Mouse (Mus musculus) stomach, embryonic 16.5 days (tissue): Measurements from ENCODE around the gene Fgfrl1. TPM values are rescaled to one million over a fixed set of nuclear protein-coding genes. Genes with fewer than 3 reads are reported as not detected.

ENCODE experiments used
- ATAC-seq: fragments of 200-750 bp; cut with Nextera tagmentation; 2 replicates; pipeline ENCODE4 v1.8.0; 2017; ENCODE audit warnings: moderate number of reproducible peaks, moderate TSS enrichment; ENCODE audit not compliant: insufficient read depth, low FRiP score
- H3K27ac ChIP-seq: fragments of 300-500 bp; sonication (generic); 2 replicates; pipeline ENCODE4 v1.5.1; 2014; ENCODE audit warnings: low read length
- H3K27me3 ChIP-seq: fragments of 300-500 bp; sonication (generic); 2 replicates; pipeline ENCODE4 v1.6.1; 2014; ENCODE audit warnings: low read length, control low read depth, mixed read lengths; ENCODE audit not compliant: control insufficient read depth, insufficient read depth
- H3K36me3 ChIP-seq: fragments of 300-500 bp; sonication (generic); 2 replicates; pipeline ENCODE4 v1.6.1; 2014; ENCODE audit warnings: low read length; ENCODE audit not compliant: control insufficient read depth, insufficient read depth
- H3K4me1 ChIP-seq: fragments of 300-500 bp; sonication (generic); 2 replicates; pipeline ENCODE4 v1.6.1; 2014; ENCODE audit warnings: low read length, control low read depth, mixed read lengths; ENCODE audit not compliant: control insufficient read depth, insufficient read depth
- H3K4me2 ChIP-seq: fragments of 300-500 bp; sonication (generic); 2 replicates; pipeline ENCODE4 v1.6.1; 2014; ENCODE audit warnings: low read depth, low read length, mixed read lengths
- H3K4me3 ChIP-seq: fragments of 300-500 bp; sonication (generic); replicated peaks from 2 replicates; pipeline ENCODE4 v1.5.1; 2014; ENCODE audit warnings: mild to moderate bottlenecking, low read length
- H3K9ac ChIP-seq: fragments of 300-500 bp; sonication (generic); 2 replicates; pipeline ENCODE4 v1.6.1; 2014; ENCODE audit warnings: low read length
- H3K9me3 ChIP-seq: fragments of 300-500 bp; sonication (generic); replicated peaks from 2 replicates; pipeline ENCODE4 v1.6.1; 2016; ENCODE audit warnings: low read length, control low read depth; ENCODE audit not compliant: control insufficient read depth
- WGBS: fragments of 180-500 bp; shearing (Covaris S2); extraction: QIAGEN DNeasy Blood & Tissue Kit; methylation state at CpG from one replicate; pipeline ENCODE4 v1.1.7; 2014; 5-methylcytosine and 5-hydroxymethylcytosine counted together
- polyA plus RNA-seq: library from polyadenylated mRNA; unstranded; fragments of >200 nt; fragmentation: Nextera tagmentation; extraction: Ambion mirVana; gene quantifications from 2 replicates; pipeline ENCODE4 v1.2.1, GENCODE M21; 2015

The Fgfrl1 gene
- 7.8 and 11.7 TPM in 2 replicates for polyA plus RNA-seq

- Histone ChIP-seq H3K4me2 (peak within 1 kb of the TSS; percentile 83), H3K4me3 (peak within 1 kb of the TSS; percentile 81), H3K9me3 (no peaks in the 10 kb centered on the region), H3K27me3 (no peaks in the 10 kb centered on the region), H3K36me3 (no peaks in the 10 kb centered on the region), H3K9ac (peak within 1 kb of the TSS; percentile 81), H3K4me1 (peaks cover 16% of the 10 kb centered on the region), H3K27ac (no peak within 1 kb of the TSS)
- 2% methylated on average over 16 of the region's 18 CpGs for WGBS
- 0 out of 2 replicates have a peak, but pooled peaks have one; percentile 8 for ATAC-seq
Measured at GRCm38 (mm10) chr5:108692271-108692670, at the start of gene Fgfrl1. TSS of gene Fgfrl1 (plus strand) at chr5:108692382.

- Histone ChIP-seq H3K4me2 (no peak overlapping the region), H3K4me3 (no peak overlapping the region), H3K9me3 (no peaks in the 10 kb centered on the region), H3K9ac (no peak overlapping the region), H3K4me1 (no peaks in the 10 kb centered on the region), H3K27me3 (no peaks in the 10 kb centered on the region), H3K27ac (no peak overlapping the region), H3K36me3 (no peaks in the 10 kb centered on the region; the same call in 1 of the 2 replicates)
- no peak for ATAC-seq
- 66% methylated on average over 2 of the region's 2 CpGs for WGBS
Measured at GRCm38 (mm10) chr5:108643674-108644073, 48.5 kb upstream of the Fgfrl1 start.

GRCm38 (mm10) chr5:108645651-108646342, 46.4 kb upstream of the Fgfrl1 start:
- Histone ChIP-seq H3K4me1 (no peaks in the 10 kb centered on the region), H3K27me3 (no peaks in the 10 kb centered on the region), H3K4me3 (no peak overlapping the region), H3K36me3 (no peaks in the 10 kb centered on the region; the same call in 1 of the 2 replicates), H3K9me3 (no peaks in the 10 kb centered on the region), H3K27ac (no peak overlapping the region), H3K9ac (no peak overlapping the region), H3K4me2 (no peak overlapping the region)
- WGBS = 88% methylated on average over 9 of the region's 9 CpGs
- no peak for ATAC-seq

- H3K4me3 ChIP-seq = no peak overlapping the region
- H3K4me1 ChIP-seq = no peaks in the 10 kb centered on the region
- 88% methylated on average over 3 of the region's 3 CpGs for WGBS
- H3K27me3 ChIP-seq = no peaks in the 10 kb centered on the region
- no peak for ATAC-seq
- H3K27ac ChIP-seq = no peak overlapping the region
- no peak overlapping the region for H3K4me2 ChIP-seq
- no peaks in the 10 kb centered on the region for H3K9me3 ChIP-seq
- H3K9ac ChIP-seq = no peak overlapping the region
- H3K36me3 ChIP-seq = no peaks in the 10 kb centered on the region; the same call in 1 of the 2 replicates
Measured at GRCm38 (mm10) chr5:108646343-108646660, 45.9 kb upstream of the Fgfrl1 start.

- H3K4me3 ChIP-seq = no peak overlapping the region
- H3K9ac ChIP-seq = no peak overlapping the region
- no peaks in the 10 kb centered on the region for H3K4me1 ChIP-seq
- no peak overlapping the region for H3K4me2 ChIP-seq
- no peaks in the 10 kb centered on the region for H3K27me3 ChIP-seq
- WGBS = 79% methylated on average over 2 of the region's 2 CpGs
- no peak overlapping the region for H3K27ac ChIP-seq
- ATAC-seq = no peak
- no peaks in the 10 kb centered on the region for H3K9me3 ChIP-seq
- H3K36me3 ChIP-seq = no peaks in the 10 kb centered on the region; the same call in 1 of the 2 replicates
Measured at GRCm38 (mm10) chr5:108647311-108647710, 44.9 kb upstream of the Fgfrl1 start.

GRCm38 (mm10) chr5:108647820-108648465, 44.2 kb upstream of the Fgfrl1 start:
- no peaks in the 10 kb centered on the region for H3K27me3 ChIP-seq
- no peak overlapping the region for H3K4me3 ChIP-seq
- 86% methylated on average over 2 of the region's 2 CpGs for WGBS
- no peak overlapping the region for H3K27ac ChIP-seq
- no peak for ATAC-seq
- no peaks in the 10 kb centered on the region for H3K4me1 ChIP-seq
- H3K9me3 ChIP-seq = no peaks in the 10 kb centered on the region
- no peak overlapping the region for H3K9ac ChIP-seq
- no peaks in the 10 kb centered on the region; the same call in 1 of the 2 replicates for H3K36me3 ChIP-seq
- H3K4me2 ChIP-seq = no peak overlapping the region

GRCm38 (mm10) chr5:108648937-108649576, 43.1 kb upstream of the Fgfrl1 start:
- Histone ChIP-seq H3K9ac (no peak overlapping the region), H3K36me3 (peaks cover 3% of the 10 kb centered on the region), H3K4me3 (no peak overlapping the region), H3K9me3 (no peaks in the 10 kb centered on the region), H3K27me3 (no peaks in the 10 kb centered on the region), H3K4me1 (no peaks in the 10 kb centered on the region), H3K4me2 (no peak overlapping the region), H3K27ac (no peak overlapping the region)
- 88% methylated on average over 11 of the region's 11 CpGs for WGBS
- ATAC-seq = no peak

GRCm38 (mm10) chr5:108650341-108650740, 41.8 kb upstream of the Fgfrl1 start:
- H3K4me2 ChIP-seq = no peak overlapping the region
- H3K4me1 ChIP-seq = no peaks in the 10 kb centered on the region
- no peaks in the 10 kb centered on the region for H3K27me3 ChIP-seq
- H3K27ac ChIP-seq = no peak overlapping the region
- 87% methylated on average over 7 of the region's 7 CpGs for WGBS
- ATAC-seq = no peak
- H3K4me3 ChIP-seq = no peak overlapping the region
- H3K36me3 ChIP-seq = peaks cover 3% of the 10 kb centered on the region
- H3K9me3 ChIP-seq = no peaks in the 10 kb centered on the region
- H3K9ac ChIP-seq = no peak overlapping the region

- ATAC-seq = no peak
- Histone ChIP-seq H3K9me3 (no peaks in the 10 kb centered on the region), H3K4me3 (no peak overlapping the region), H3K4me2 (no peak overlapping the region), H3K27me3 (no peaks in the 10 kb centered on the region), H3K36me3 (peaks cover 3% of the 10 kb centered on the region), H3K4me1 (no peaks in the 10 kb centered on the region), H3K9ac (no peak overlapping the region), H3K27ac (no peak overlapping the region)
- 80% methylated on average over 5 of the region's 5 CpGs for WGBS
Measured at GRCm38 (mm10) chr5:108651136-108651720, 41.0 kb upstream of the Fgfrl1 start.
